ENCODE assay signal across 14 mouse cellular contexts in the genomic region with DNA sequence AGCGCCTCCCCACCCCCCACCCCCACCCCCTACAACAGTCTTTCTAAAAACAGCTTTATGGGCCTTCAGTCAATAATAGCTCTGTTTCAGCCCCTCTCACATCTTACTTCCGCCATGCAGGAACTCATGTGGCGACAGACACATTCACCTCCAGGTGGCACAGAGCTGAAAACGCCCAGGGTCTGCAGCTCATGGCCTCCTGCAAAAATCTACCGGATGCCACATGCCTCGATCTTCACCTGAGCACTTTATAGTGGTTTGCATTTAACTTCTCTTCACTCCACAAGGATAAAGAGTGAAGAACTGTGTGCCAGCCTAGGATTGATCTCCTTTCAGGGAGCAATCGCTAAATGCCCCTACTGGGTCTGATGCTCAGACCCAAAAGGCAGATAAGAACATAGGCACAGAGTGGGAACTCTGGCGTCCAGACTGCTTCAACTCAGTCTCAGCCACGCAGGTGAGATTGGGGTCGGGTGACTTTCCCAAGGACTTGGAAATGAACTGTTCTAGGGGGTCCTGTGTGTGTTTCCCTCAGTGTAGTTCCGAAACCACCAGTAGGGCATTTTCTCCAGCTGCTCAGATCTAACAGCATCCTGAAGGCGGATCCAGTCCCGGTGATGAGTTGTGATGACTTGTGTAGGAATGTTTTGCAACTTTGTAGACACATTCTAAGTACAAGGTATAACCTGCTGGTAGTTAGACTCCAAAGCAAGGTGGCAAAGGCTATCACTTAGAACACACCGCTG.
DNase-seq lines count a peak whose midpoint lies in the region; ATAC-seq lines count a peak whose summit lies in the region.
"Had no signal": no experiment of that assay in that cellular context is flagged by ENCODE, and none has a peak within 500 bp of the region (broad histone marks: within the 10 kb centered on the region; RNA-seq: fewer than 3 reads in every experiment).

No protein-coding gene starts in this region.

- H3K4me3 ChIP-seq in forebrain, embryonic 11.5 days (ENCODE audit: low read depth, low read length), result no peak overlapping the region
- H3K4me3 ChIP-seq in forebrain, embryonic 15.5 days, result no peak overlapping the region
- no peak overlapping the region for H3K4me3 ChIP-seq in midbrain, embryonic 10.5 days
- H3K4me3 ChIP-seq in midbrain, embryonic 15.5 days, result no peak overlapping the region
- peak overlapping the region; percentile 25; the same call in 1 of the 2 replicates for H3K4me3 ChIP-seq in limb, embryonic 10.5 days
- no peak overlapping the region for H3K4me3 ChIP-seq in stomach, embryonic 14.5 days (ENCODE audit: low read depth, low read length)

- no peak overlapping the region for H3K27ac ChIP-seq in forebrain, embryonic 11.5 days (ENCODE audit: low read depth, low read length)
- H3K27ac ChIP-seq in forebrain, embryonic 15.5 days (replicated peaks), result no peak overlapping the region
- peak overlapping the region; percentile 17; the same call in 1 of the 2 replicates for H3K27ac ChIP-seq in midbrain, embryonic 10.5 days (replicated peaks)
- no peak overlapping the region for H3K27ac ChIP-seq in midbrain, embryonic 15.5 days
- H3K27ac ChIP-seq in limb, embryonic 10.5 days, result peak overlapping the region; percentile 83
- peak overlapping the region; percentile 64; the same call in 1 of the 2 replicates for H3K27ac ChIP-seq in stomach, embryonic 14.5 days (ENCODE audit: low read length)

- 33% methylated on average over 14 of the region's 14 CpGs for WGBS in forebrain, embryonic 11.5 days
- WGBS in forebrain, embryonic 15.5 days, result 38% methylated on average over 14 of the region's 14 CpGs
- 45% methylated on average over 14 of the region's 14 CpGs for WGBS in midbrain, embryonic 10.5 days
- WGBS in midbrain, embryonic 15.5 days, result 44% methylated on average over 14 of the region's 14 CpGs
- 25% methylated on average over 14 of the region's 14 CpGs for WGBS in limb, embryonic 10.5 days
- 32% methylated on average over 14 of the region's 14 CpGs for WGBS in stomach, embryonic 14.5 days

- no peaks in the 10 kb centered on the region for H3K27me3 ChIP-seq in forebrain, embryonic 11.5 days (ENCODE audit: control insufficient read depth, insufficient read depth, low read length)
- peaks cover 10% of the 10 kb centered on the region; the same call in 1 of the 2 replicates for H3K27me3 ChIP-seq in forebrain, embryonic 15.5 days
- H3K27me3 ChIP-seq in midbrain, embryonic 10.5 days (ENCODE audit: low read depth, poor library complexity, severe bottlenecking), result 0 out of 2 replicates have a peak, but pooled peaks cover 4% of the 10 kb centered on the region
- 0 out of 2 replicates have a peak, but pooled peaks cover 7% of the 10 kb centered on the region for H3K27me3 ChIP-seq in midbrain, embryonic 15.5 days (replicated peaks)
- H3K27me3 ChIP-seq in limb, embryonic 10.5 days (ENCODE audit: low read depth, poor library complexity, severe bottlenecking), result no peaks in the 10 kb centered on the region
- no peaks in the 10 kb centered on the region for H3K27me3 ChIP-seq in stomach, embryonic 14.5 days (ENCODE audit: control insufficient read depth, insufficient read depth, low read length)

- H3K4me1 ChIP-seq in forebrain, embryonic 11.5 days (replicated peaks; ENCODE audit: control insufficient read depth, insufficient read depth, low read length), result peaks cover 27% of the 10 kb centered on the region
- peaks cover 42% of the 10 kb centered on the region for H3K4me1 ChIP-seq in forebrain, embryonic 15.5 days
- peaks cover 53% of the 10 kb centered on the region for H3K4me1 ChIP-seq in midbrain, embryonic 10.5 days
- H3K4me1 ChIP-seq in midbrain, embryonic 15.5 days, result peaks cover 18% of the 10 kb centered on the region
- H3K4me1 ChIP-seq in limb, embryonic 10.5 days, result peaks cover 87% of the 10 kb centered on the region
- H3K4me1 ChIP-seq in stomach, embryonic 14.5 days (ENCODE audit: control insufficient read depth, insufficient read depth, low read length), result peaks cover 53% of the 10 kb centered on the region

- intact Hi-C loops in left cerebral cortex, postnatal 25 days (cut with DNase I), result no loop called here

- 0 out of 2 replicates have a peak overlapping the region, but pooled peaks have one; percentile 19 for H3K4me2 ChIP-seq in forebrain, embryonic 11.5 days (ENCODE audit: low read depth, low read length, severe bottlenecking)
- H3K4me2 ChIP-seq in forebrain, embryonic 15.5 days (replicated peaks), result no peak overlapping the region
- no peak overlapping the region for H3K4me2 ChIP-seq in midbrain, embryonic 15.5 days
- no peak overlapping the region for H3K4me2 ChIP-seq in stomach, embryonic 14.5 days (replicated peaks; ENCODE audit: low read depth, low read length)

- ATAC-seq in forebrain, embryonic 11.5 days (replicated peaks; ENCODE audit: low FRiP score), result no peak
- ATAC-seq in forebrain, embryonic 15.5 days (replicated peaks), result no peak
- no peak for ATAC-seq in midbrain, embryonic 15.5 days (replicated peaks)
- no peak for ATAC-seq in stomach, embryonic 14.5 days (ENCODE audit: insufficient number of reproducible peaks, insufficient read depth, low FRiP score, low read depth)
- ATAC-seq: activated CD4-positive, CD25-positive, alpha-beta regulatory T cell, adult 4 months; midbrain, embryonic 16.5 days had no signal

- H3K36me3 ChIP-seq in forebrain, embryonic 11.5 days (ENCODE audit: control insufficient read depth, insufficient read depth, low read length), result no peaks in the 10 kb centered on the region
- H3K36me3 ChIP-seq in forebrain, embryonic 15.5 days, result no peaks in the 10 kb centered on the region
- 0 out of 2 replicates have a peak, but pooled peaks cover 4% of the 10 kb centered on the region for H3K36me3 ChIP-seq in midbrain, embryonic 10.5 days
- H3K36me3 ChIP-seq in midbrain, embryonic 15.5 days (replicated peaks), result no peaks in the 10 kb centered on the region
- H3K36me3 ChIP-seq in limb, embryonic 10.5 days, result peaks cover 51% of the 10 kb centered on the region
- H3K36me3 ChIP-seq in stomach, embryonic 14.5 days (ENCODE audit: control insufficient read depth, insufficient read depth, low read length), result peaks cover 2% of the 10 kb centered on the region; the same call in 1 of the 2 replicates

- no peak overlapping the region for H3K9ac ChIP-seq in forebrain, embryonic 11.5 days (ENCODE audit: low read length)
- no peak overlapping the region for H3K9ac ChIP-seq in forebrain, embryonic 15.5 days (replicated peaks)
- no peak overlapping the region for H3K9ac ChIP-seq in midbrain, embryonic 15.5 days
- no peak overlapping the region for H3K9ac ChIP-seq in stomach, embryonic 14.5 days (replicated peaks; ENCODE audit: low read depth, low read length)

- no peaks in the 10 kb centered on the region for H3K9me3 ChIP-seq in forebrain, embryonic 11.5 days (ENCODE audit: control insufficient read depth, low read length)
- H3K9me3 ChIP-seq in forebrain, embryonic 15.5 days, result no peaks in the 10 kb centered on the region
- H3K9me3 ChIP-seq in midbrain, embryonic 10.5 days (replicated peaks), result no peaks in the 10 kb centered on the region
- no peaks in the 10 kb centered on the region for H3K9me3 ChIP-seq in midbrain, embryonic 15.5 days
- H3K9me3 ChIP-seq in limb, embryonic 10.5 days (replicated peaks), result no peaks in the 10 kb centered on the region
- no peaks in the 10 kb centered on the region for H3K9me3 ChIP-seq in stomach, embryonic 14.5 days (ENCODE audit: control insufficient read depth, low read depth, low read length)

- DNase-seq in forebrain, embryonic 11.5 days (ENCODE audit: low spot score), result no peak
- no peak for DNase-seq in midbrain, embryonic 10.5 days (ENCODE audit: low spot score)
- DNase-seq in limb, embryonic 10.5 days (ENCODE audit: low spot score), result no peak
- no peak for DNase-seq in left cerebral cortex, postnatal 25 days (ENCODE audit: low spot score in 2 of 2)
- no peak for DNase-seq in right cerebral cortex, postnatal 25 days
- DNase-seq: cerebellum, postnatal 14 days; gastrocnemius, postnatal 25 days; heart, postnatal 10 days; lung, postnatal 14 days had no signal

Comparison
In these comparisons a context has a peak if more than half of its experiments do, and no peak if none do; other contexts are left out.
1. H3K27ac ChIP-seq: peak in midbrain, embryonic 10.5 days (single experiment), limb, embryonic 10.5 days (single experiment) and stomach, embryonic 14.5 days (single experiment); none in forebrain, embryonic 11.5 days (single experiment), forebrain, embryonic 15.5 days (single experiment) and midbrain, embryonic 15.5 days (single experiment).